Mouse (Mus musculus): Measurements from ENCODE around the gene Sall1. TPM values are rescaled to one million over a fixed set of nuclear protein-coding genes. Genes with fewer than 3 reads are reported as not detected.
A peak's percentile ranks its signal among the peaks of the same experiment; 100 is the strongest.

The Sall1 gene
- polyA plus RNA-seq, 1 experiment from 2014 or later, result 0.08 TPM

DNA sequence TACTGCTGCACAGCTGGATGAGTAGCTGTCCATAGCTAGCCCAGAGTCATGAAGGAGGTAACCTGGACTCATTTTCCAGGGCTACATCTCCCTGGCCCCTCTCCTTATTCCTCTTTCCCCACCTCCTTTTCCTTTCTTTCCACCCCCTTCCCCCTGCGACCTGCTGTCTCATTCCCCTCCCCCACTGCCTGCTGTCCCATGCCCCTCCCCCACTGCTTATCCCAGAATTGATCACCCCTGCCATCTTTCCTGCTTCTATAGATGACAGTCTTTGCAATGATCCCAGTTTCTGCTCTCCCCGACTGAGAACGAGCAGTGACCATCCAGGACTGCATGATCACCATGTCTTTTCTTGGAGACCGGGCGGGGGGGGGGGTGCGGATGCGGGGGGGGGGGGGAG is 35.2 kb downstream of the Sall1 start:
- WGBS, result 27% methylated on average over 5 of the region's 7 CpGs
- no peak overlapping the region for H3K9ac ChIP-seq
- H3K27ac ChIP-seq (ENCODE audit: low read depth), result no peak overlapping the region
- TF ChIP-seq CTCF (IDR thresholded peaks at IDR 0.05; ENCODE audit: low read depth), result no peak
- no peaks in the 10 kb centered on the region for H3K4me1 ChIP-seq (ENCODE audit: insufficient read depth)
- H3K4me2 ChIP-seq, result no peak overlapping the region
- H3K27me3 ChIP-seq (ENCODE audit: insufficient read depth, low read length), result peaks cover 42% of the 10 kb centered on the region
- no peaks in the 10 kb centered on the region for H3K9me3 ChIP-seq (ENCODE audit: low read depth, low read length)
- no peak overlapping the region for H3K4me3 ChIP-seq (ENCODE audit: low read depth, low read length)
- ATAC-seq (ENCODE audit: insufficient read depth) (no peak), DNase-seq (no peak)
- H3K36me3 ChIP-seq (ENCODE audit: insufficient read depth), result no peaks in the 10 kb centered on the region

DNA sequence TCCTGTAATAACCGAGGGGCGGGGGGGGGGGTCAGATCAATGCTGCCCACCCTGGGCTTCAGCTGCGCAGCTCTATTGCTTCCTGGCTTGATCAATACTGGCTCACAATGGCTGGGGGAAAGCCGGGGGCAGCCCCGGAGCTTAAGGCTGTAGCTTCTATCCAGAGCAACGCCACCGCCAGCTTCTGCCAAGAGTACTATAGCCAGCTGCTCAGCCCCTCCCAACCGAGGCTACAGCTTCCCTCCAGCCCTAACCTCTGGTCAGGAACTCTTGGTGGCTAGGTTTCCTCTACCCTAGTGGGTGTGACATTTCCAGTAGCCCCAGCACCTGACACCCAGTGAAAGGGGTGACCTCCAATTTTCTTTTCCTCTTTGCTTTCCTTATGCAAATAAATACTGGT is 36.8 kb downstream of the Sall1 start:
- 2% methylated on average over 8 of the region's 8 CpGs for WGBS
- H3K27ac ChIP-seq (ENCODE audit: low read depth), result no peak overlapping the region
- H3K4me3 ChIP-seq (ENCODE audit: low read depth, low read length), result peak overlapping the region; percentile 39; the same call in 1 of the 2 replicates
- H3K4me1 ChIP-seq (ENCODE audit: insufficient read depth), result no peaks in the 10 kb centered on the region
- H3K27me3 ChIP-seq (ENCODE audit: insufficient read depth, low read length), result peaks cover 42% of the 10 kb centered on the region
- no peak for TF ChIP-seq CTCF (IDR thresholded peaks at IDR 0.05; ENCODE audit: low read depth)
- no peaks in the 10 kb centered on the region for H3K36me3 ChIP-seq (ENCODE audit: insufficient read depth)
- no peak overlapping the region for H3K9ac ChIP-seq
- no peak for ATAC-seq (ENCODE audit: insufficient read depth)
- no peaks in the 10 kb centered on the region for H3K9me3 ChIP-seq (ENCODE audit: low read depth, low read length)
- H3K4me2 ChIP-seq, result peak overlapping the region; percentile 76
- peak; percentile 39 for DNase-seq

DNA sequence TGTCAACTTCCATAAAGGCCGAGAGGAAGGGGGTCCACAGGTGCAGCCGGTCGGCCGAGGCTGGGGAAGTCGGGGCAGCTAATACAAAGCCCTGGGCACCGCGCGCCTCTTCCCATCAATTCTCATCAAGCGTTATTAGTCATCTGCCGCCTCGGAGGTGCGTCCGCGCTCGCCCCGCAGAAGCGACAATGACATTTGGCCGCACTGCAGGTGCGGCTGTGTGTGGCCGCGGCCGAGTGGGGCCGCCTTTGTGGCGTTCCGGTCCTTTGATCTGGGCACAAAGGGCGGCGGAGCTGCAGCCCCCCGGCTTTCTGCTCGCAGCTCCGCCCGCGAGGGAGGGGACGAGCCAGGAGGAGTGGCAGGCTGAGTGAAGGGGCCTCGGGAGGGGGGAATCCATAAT is 37.5 kb downstream of the Sall1 start:
- Histone ChIP-seq H3K9me3 (ENCODE audit: low read depth, low read length) (no peaks in the 10 kb centered on the region), H3K4me1 (ENCODE audit: insufficient read depth) (no peaks in the 10 kb centered on the region), H3K36me3 (ENCODE audit: insufficient read depth) (no peaks in the 10 kb centered on the region), H3K9ac (peak overlapping the region; percentile 23), H3K4me3 (ENCODE audit: low read depth, low read length) (peak overlapping the region; percentile 39), H3K27ac (ENCODE audit: low read depth) (no peak overlapping the region), H3K4me2 (peak overlapping the region; percentile 76), H3K27me3 (ENCODE audit: insufficient read depth, low read length) (peaks cover 42% of the 10 kb centered on the region)
- DNase-seq (peak; percentile 33), ATAC-seq (ENCODE audit: insufficient read depth) (no peak)
- under 1% methylated on average over 34 of the region's 34 CpGs for WGBS
- no peak for TF ChIP-seq CTCF (IDR thresholded peaks at IDR 0.05; ENCODE audit: low read depth)

- 33% methylated on average over 11 of the region's 11 CpGs for WGBS
- H3K9ac ChIP-seq, result no peak overlapping the region
- no peaks in the 10 kb centered on the region for H3K9me3 ChIP-seq (ENCODE audit: low read depth, low read length)
- DNase-seq (no peak), ATAC-seq (ENCODE audit: insufficient read depth) (no peak)
- peaks cover 42% of the 10 kb centered on the region for H3K27me3 ChIP-seq (ENCODE audit: insufficient read depth, low read length)
- no peaks in the 10 kb centered on the region for H3K4me1 ChIP-seq (ENCODE audit: insufficient read depth)
- no peaks in the 10 kb centered on the region for H3K36me3 ChIP-seq (ENCODE audit: insufficient read depth)
- no peak overlapping the region; the same call in 1 of the 2 replicates for H3K4me3 ChIP-seq (ENCODE audit: low read depth, low read length)
- TF ChIP-seq CTCF (IDR thresholded peaks at IDR 0.05; ENCODE audit: low read depth), result no peak
- no peak overlapping the region for H3K27ac ChIP-seq (ENCODE audit: low read depth)
- H3K4me2 ChIP-seq, result peak overlapping the region; percentile 76
Observed at GRCm38 (mm10) chr8:89005797-89006196, 38.2 kb downstream of the Sall1 start.

DNA sequence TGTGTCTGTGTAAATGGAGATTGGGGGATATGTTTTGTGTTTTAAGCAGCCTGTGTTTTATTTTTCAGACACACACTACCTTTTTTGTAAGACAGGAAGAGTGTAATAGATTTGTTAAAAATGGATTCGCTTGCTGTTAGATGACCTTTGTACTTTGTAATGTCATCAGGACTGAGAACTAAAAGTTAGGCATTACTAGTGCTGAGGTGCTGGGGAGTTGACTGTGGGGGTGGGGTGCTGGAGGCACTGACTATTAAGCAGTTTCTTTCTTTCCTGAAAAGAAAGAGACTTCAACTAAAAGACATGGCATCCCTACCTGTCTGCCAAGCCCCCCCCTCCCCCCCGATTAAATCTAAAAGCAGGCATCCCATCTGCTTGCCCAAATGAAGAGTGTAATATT is 39.9 kb downstream of the Sall1 start:
- DNase-seq, result no peak
- Histone ChIP-seq H3K36me3 (ENCODE audit: insufficient read depth) (no peaks in the 10 kb centered on the region), H3K4me1 (ENCODE audit: insufficient read depth) (no peaks in the 10 kb centered on the region), H3K9ac (no peak overlapping the region), H3K9me3 (ENCODE audit: low read depth, low read length) (no peaks in the 10 kb centered on the region), H3K27ac (ENCODE audit: low read depth) (no peak overlapping the region), H3K4me3 (ENCODE audit: low read depth, low read length) (no peak overlapping the region), H3K4me2 (no peak overlapping the region), H3K27me3 (ENCODE audit: insufficient read depth, low read length) (peaks cover 42% of the 10 kb centered on the region)
- ATAC-seq (ENCODE audit: insufficient read depth), result no peak
- TF ChIP-seq CTCF (IDR thresholded peaks at IDR 0.05; ENCODE audit: low read depth), result no peak
- 32% methylated on average over 2 of the region's 2 CpGs for WGBS

- no peak for DNase-seq
- no peaks in the 10 kb centered on the region for H3K9me3 ChIP-seq (ENCODE audit: low read depth, low read length)
- H3K4me1 ChIP-seq (ENCODE audit: insufficient read depth), result no peaks in the 10 kb centered on the region
- 47% methylated on average over 8 of the region's 8 CpGs for WGBS
- TF ChIP-seq CTCF (IDR thresholded peaks at IDR 0.05; ENCODE audit: low read depth), result no peak
- no peak overlapping the region for H3K4me2 ChIP-seq
- no peaks in the 10 kb centered on the region for H3K36me3 ChIP-seq (ENCODE audit: insufficient read depth)
- no peak for ATAC-seq (ENCODE audit: insufficient read depth)
- H3K27me3 ChIP-seq (ENCODE audit: insufficient read depth, low read length), result peaks cover 39% of the 10 kb centered on the region
- no peak overlapping the region for H3K9ac ChIP-seq
- no peak overlapping the region for H3K27ac ChIP-seq (ENCODE audit: low read depth)
- H3K4me3 ChIP-seq (ENCODE audit: low read depth, low read length), result no peak overlapping the region
Observed at GRCm38 (mm10) chr8:89003336-89003896, 40.5 kb downstream of the Sall1 start.

DNA sequence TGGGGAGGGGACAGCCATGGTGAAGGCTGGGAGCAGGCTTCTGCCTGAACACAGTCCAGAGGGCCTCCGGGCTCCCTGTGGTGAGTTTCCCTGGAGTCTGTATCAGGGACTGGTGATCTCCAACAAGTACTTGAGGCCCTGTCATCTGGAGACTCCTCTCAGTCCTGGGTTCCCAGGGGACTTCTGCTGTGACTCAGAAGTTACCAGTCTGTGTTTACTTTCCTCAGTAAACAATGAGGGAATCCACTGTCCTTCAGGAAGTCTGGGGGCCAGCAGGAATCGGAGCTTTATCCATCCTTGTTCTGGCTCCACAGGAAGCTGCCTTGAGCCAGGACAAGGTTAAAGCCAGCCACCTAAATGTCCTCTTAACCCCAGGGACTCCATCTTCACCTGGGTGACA is 41.8 kb downstream of the Sall1 start:
- no peak overlapping the region for H3K4me3 ChIP-seq (ENCODE audit: low read depth, low read length)
- WGBS, result 20% methylated on average over 2 of the region's 2 CpGs
- no peak for TF ChIP-seq CTCF (IDR thresholded peaks at IDR 0.05; ENCODE audit: low read depth)
- H3K4me2 ChIP-seq, result no peak overlapping the region
- no peaks in the 10 kb centered on the region for H3K36me3 ChIP-seq (ENCODE audit: insufficient read depth)
- no peak overlapping the region for H3K9ac ChIP-seq
- H3K4me1 ChIP-seq (ENCODE audit: insufficient read depth), result no peaks in the 10 kb centered on the region
- H3K27me3 ChIP-seq (ENCODE audit: insufficient read depth, low read length), result peaks cover 26% of the 10 kb centered on the region
- no peaks in the 10 kb centered on the region for H3K9me3 ChIP-seq (ENCODE audit: low read depth, low read length)
- no peak overlapping the region for H3K27ac ChIP-seq (ENCODE audit: low read depth)
- ATAC-seq (ENCODE audit: insufficient read depth) (no peak; the same call in 1 of the 2 replicates), DNase-seq (peak; percentile 35)
